Mouse (Mus musculus): ENCODE data around the gene Adipor1.

DNA sequence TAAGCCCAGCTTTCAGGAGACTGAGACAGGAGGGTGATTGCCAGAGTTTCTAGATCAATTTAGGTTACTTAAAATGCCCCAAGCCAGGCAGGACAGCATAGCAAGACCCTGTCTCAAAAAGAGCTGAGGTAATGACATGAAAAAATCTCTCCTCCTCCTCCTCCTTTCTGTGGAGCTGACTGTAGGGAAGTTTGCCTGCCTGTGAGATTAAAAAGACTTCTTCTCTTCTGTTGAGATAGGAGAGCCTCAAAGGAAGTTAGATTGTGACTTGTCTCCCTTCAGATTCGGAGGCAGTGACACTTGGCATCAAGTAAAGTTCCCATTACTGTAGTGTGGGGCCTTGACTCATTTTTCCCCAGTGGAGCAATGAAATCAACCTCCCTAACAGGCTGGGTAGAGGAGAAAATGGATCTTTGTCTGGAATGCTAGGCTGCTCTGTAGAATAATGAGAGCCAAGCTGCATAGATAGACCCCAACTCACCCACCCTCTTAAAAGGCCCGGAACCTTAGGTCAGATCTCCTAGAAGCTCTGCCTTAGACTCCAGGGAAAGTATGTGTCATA lies 3.3 kb downstream of the Adipor1 start:
- TF ChIP-seq CTCF (IDR thresholded peaks at IDR 0.05; ENCODE audit: low read depth, low read length): no peak
- TF ChIP-seq POLR2A (IDR thresholded peaks at IDR 0.05; ENCODE audit: borderline replicate concordance, low read depth, low read length): no peak
